Mouse (Mus musculus) stomach, embryonic 16.5 days (tissue): ENCODE results near the gene Ogdh. TPM values are rescaled to one million over a fixed set of nuclear protein-coding genes. Genes with fewer than 3 reads are reported as not detected.

Experiments used
- ATAC-seq: fragments of 200-750 bp; cut with Nextera tagmentation; 2 replicates; pipeline ENCODE4 v1.8.0; 2017; ENCODE audit warnings: moderate number of reproducible peaks, moderate TSS enrichment; ENCODE audit not compliant: insufficient read depth, low FRiP score
- H3K27ac ChIP-seq: fragments of 300-500 bp; sonication (generic); 2 replicates; pipeline ENCODE4 v1.5.1; 2014; ENCODE audit warnings: low read length
- H3K27me3 ChIP-seq: fragments of 300-500 bp; sonication (generic); 2 replicates; pipeline ENCODE4 v1.6.1; 2014; ENCODE audit warnings: low read length, control low read depth, mixed read lengths; ENCODE audit not compliant: control insufficient read depth, insufficient read depth
- H3K36me3 ChIP-seq: fragments of 300-500 bp; sonication (generic); 2 replicates; pipeline ENCODE4 v1.6.1; 2014; ENCODE audit warnings: low read length; ENCODE audit not compliant: control insufficient read depth, insufficient read depth
- H3K4me1 ChIP-seq: fragments of 300-500 bp; sonication (generic); 2 replicates; pipeline ENCODE4 v1.6.1; 2014; ENCODE audit warnings: low read length, control low read depth, mixed read lengths; ENCODE audit not compliant: control insufficient read depth, insufficient read depth
- H3K4me2 ChIP-seq: fragments of 300-500 bp; sonication (generic); 2 replicates; pipeline ENCODE4 v1.6.1; 2014; ENCODE audit warnings: low read depth, low read length, mixed read lengths
- H3K4me3 ChIP-seq: fragments of 300-500 bp; sonication (generic); replicated peaks from 2 replicates; pipeline ENCODE4 v1.5.1; 2014; ENCODE audit warnings: mild to moderate bottlenecking, low read length
- H3K9ac ChIP-seq: fragments of 300-500 bp; sonication (generic); 2 replicates; pipeline ENCODE4 v1.6.1; 2014; ENCODE audit warnings: low read length
- H3K9me3 ChIP-seq: fragments of 300-500 bp; sonication (generic); replicated peaks from 2 replicates; pipeline ENCODE4 v1.6.1; 2016; ENCODE audit warnings: low read length, control low read depth; ENCODE audit not compliant: control insufficient read depth
- WGBS: fragments of 180-500 bp; shearing (Covaris S2); extraction: QIAGEN DNeasy Blood & Tissue Kit; methylation state at CpG from one replicate; pipeline ENCODE4 v1.1.7; 2014; 5-methylcytosine and 5-hydroxymethylcytosine counted together
- polyA plus RNA-seq: library from polyadenylated mRNA; unstranded; fragments of >200 nt; fragmentation: Nextera tagmentation; extraction: Ambion mirVana; gene quantifications from 2 replicates; pipeline ENCODE4 v1.2.1, GENCODE M21; 2015

Ogdh gene
- polyA plus RNA-seq, 1 experiment from 2014 or later, result 134 TPM

DNA sequence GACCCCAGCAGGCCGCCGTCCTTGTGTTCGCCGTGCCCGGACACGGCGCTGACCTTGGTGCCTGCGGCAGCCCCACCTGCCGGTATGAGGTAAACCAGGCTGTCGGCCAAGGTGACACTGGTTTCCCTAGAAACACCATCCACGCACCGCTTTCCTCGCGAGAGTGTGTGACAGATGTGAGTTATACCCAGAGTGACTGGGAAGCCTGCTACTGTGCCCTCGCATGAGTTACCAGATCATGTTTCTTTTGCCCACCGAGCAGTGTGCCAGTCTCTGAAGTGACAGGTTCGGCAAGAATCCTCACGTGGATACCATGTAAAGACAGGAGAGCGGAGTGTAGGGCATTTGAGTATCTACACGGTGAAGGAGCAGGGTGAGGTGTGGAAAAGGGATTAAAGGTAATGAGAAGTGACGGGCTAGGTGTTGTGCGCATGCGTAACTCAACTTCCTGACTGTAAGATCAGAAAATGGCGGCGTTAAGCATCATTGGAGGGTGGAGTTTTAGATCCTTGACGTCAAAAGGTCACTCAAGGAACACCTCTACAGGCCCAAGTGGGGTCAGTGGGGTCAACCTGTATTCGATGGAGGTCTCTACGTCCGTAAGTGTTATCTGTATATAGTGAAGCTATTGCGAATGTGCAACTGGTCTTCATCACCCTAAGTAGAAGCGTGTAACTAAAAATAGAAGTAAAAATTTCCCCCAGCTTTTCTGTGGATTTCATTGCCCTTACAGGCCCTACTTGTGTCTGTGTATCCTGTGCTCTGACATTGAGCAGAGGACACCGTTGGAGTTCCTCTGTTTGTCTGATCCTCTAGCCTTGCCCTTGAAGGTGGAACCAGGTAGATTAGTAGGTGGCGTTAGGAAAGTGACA, 919 bp downstream of the Ogdh start:
- peak; percentile 5; the same call in 1 of the 2 replicates for ATAC-seq
- 10% methylated on average over 33 of the region's 33 CpGs for WGBS
- Histone ChIP-seq H3K4me3 (peak overlapping the region; percentile 70), H3K27me3 (no peaks in the 10 kb centered on the region), H3K4me1 (peaks cover 6% of the 10 kb centered on the region), H3K4me2 (peak overlapping the region; percentile 79), H3K27ac (peak overlapping the region; percentile 92), H3K9me3 (no peaks in the 10 kb centered on the region), H3K9ac (peak overlapping the region; percentile 78), H3K36me3 (peaks cover 2% of the 10 kb centered on the region; the same call in 1 of the 2 replicates)

DNA sequence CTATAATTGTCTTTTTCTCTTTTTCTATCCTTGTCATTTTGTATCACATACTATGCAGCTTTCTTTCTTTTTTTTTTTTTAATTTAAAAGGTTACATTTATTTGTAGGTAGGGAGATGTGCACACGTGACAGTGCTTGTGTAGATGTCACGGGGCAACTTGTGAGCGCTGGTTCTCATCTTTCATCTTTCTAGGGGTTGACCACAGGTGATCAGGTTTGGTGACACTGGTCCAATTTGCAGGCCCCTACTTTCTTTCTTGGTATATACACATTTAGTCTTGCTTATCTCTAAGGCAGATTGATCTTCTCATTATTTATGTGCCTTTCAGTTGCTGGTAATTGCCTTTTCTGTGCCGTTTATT, 1.5 kb downstream of the Ogdh start:
- WGBS, result 85% methylated on average over 4 of the region's 4 CpGs
- no peak for ATAC-seq
- Histone ChIP-seq H3K4me3 (peak overlapping the region; percentile 70), H3K4me2 (peak overlapping the region; percentile 79), H3K27me3 (no peaks in the 10 kb centered on the region), H3K36me3 (peaks cover 8% of the 10 kb centered on the region; the same call in 1 of the 2 replicates), H3K9me3 (no peaks in the 10 kb centered on the region), H3K27ac (peak overlapping the region; percentile 92; the same call in 1 of the 2 replicates), H3K9ac (no peak overlapping the region), H3K4me1 (peaks cover 6% of the 10 kb centered on the region)

DNA sequence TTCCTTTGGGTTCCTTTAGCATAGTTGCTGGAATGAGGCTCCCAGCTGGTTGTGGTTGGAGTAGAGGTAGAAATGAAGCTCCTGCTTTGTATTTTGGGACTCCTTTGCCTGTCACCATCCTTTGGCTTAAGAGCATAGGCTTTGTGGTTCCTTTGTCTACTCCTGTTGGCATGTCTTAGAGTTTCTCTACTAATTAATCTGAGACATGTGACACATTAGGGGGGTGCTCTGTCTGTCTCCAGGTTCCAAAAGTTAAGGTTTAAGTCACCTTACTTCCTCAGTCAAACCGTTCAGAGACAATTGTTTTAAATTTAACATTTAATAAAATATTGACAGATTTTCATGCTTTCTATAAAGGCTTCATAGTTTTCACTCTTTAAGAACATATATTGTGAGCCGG, 2.2 kb downstream of the Ogdh start:
- Histone ChIP-seq H3K27me3 (no peaks in the 10 kb centered on the region), H3K27ac (no peak overlapping the region)
- no peak for ATAC-seq

DNA sequence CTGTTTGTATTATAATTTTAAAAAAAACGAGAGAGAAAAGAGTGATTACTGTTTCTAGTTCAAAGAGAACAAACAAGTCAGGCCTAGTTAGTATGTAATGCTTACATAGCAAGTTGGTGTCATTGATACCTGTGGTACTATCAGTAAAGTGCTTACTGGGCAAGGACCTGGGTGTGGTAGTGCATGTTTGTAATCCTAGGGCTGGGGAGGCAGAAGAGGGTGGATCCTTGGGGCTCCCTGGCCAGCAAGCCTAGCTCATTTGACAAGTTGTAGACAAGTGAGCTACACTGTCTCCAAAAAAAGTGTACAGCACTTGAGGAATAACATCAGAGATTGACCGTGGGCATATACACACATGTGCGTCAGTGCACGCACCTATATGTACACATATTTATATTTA, 3.2 kb downstream of the Ogdh start:
- H3K27ac ChIP-seq, result no peak overlapping the region
- 86% methylated on average over 4 of the region's 4 CpGs for WGBS
- peaks cover 10% of the 10 kb centered on the region for H3K4me1 ChIP-seq
- no peak overlapping the region for H3K4me2 ChIP-seq
- H3K9ac ChIP-seq, result no peak overlapping the region
- ATAC-seq, result no peak
- no peak overlapping the region for H3K4me3 ChIP-seq
- no peaks in the 10 kb centered on the region for H3K9me3 ChIP-seq
- no peaks in the 10 kb centered on the region for H3K27me3 ChIP-seq
- H3K36me3 ChIP-seq, result peaks cover 17% of the 10 kb centered on the region; the same call in 1 of the 2 replicates

More for the DNA sequence above, 2.2 kb downstream of the Ogdh start:
- Histone ChIP-seq H3K9ac (no peak overlapping the region), H3K9me3 (no peaks in the 10 kb centered on the region), H3K4me3 (no peak overlapping the region), H3K4me2 (no peak overlapping the region), H3K4me1 (peaks cover 6% of the 10 kb centered on the region), H3K36me3 (peaks cover 11% of the 10 kb centered on the region; the same call in 1 of the 2 replicates)
- WGBS, result 96% methylated on average over 2 of the region's 2 CpGs

DNA sequence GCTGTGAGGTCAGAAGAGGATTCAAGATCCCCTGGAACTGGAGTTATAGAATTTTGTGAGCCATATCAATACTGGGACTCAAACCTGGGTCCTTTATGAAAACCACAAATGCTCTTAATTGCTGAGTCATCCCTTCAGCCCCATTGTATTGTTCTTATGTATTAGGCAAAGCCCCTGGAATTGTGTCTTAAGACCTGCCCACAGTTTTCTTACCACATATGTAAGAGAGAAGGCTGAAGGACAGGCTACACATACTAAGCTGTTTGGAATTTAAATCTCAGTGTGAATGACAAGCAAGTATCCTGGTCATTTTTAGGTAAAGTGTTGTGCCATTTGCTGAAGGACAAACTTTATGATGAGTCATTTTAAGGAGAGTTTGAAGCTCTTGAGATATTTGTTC, 4.6 kb downstream of the Ogdh start:
- no peaks in the 10 kb centered on the region for H3K9me3 ChIP-seq
- H3K4me3 ChIP-seq, result no peak overlapping the region
- no peak overlapping the region for H3K27ac ChIP-seq
- H3K9ac ChIP-seq, result no peak overlapping the region
- no peak overlapping the region for H3K4me2 ChIP-seq
- peaks cover 10% of the 10 kb centered on the region for H3K4me1 ChIP-seq
- no peak for ATAC-seq
- peaks cover 17% of the 10 kb centered on the region; the same call in 1 of the 2 replicates for H3K36me3 ChIP-seq
- H3K27me3 ChIP-seq, result no peaks in the 10 kb centered on the region

DNA sequence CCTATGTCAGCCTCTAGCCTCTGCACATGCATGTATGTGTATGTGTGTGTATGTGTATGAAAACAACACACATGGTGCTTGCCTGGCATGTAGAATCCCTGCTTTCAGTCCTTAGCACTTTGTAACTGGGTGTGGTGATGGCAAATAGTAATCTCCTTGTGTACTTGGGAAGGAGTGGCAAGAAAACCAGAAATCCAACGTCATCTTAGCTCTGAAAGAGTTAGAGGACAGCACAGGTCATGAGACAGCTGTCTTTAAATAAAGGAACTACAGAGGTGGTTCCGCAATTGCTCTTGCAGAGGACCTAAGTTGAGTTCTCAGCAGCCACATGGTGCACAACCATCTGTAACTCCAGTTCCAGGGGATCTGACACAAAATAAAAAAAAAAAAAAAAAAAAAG, 8.0 kb downstream of the Ogdh start:
- Histone ChIP-seq H3K27ac (peak overlapping the region; percentile 26; the same call in 1 of the 2 replicates), H3K4me1 (0 out of 2 replicates have a peak, but pooled peaks cover 3% of the 10 kb centered on the region), H3K4me2 (no peak overlapping the region), H3K36me3 (peaks cover 17% of the 10 kb centered on the region), H3K9ac (no peak overlapping the region), H3K4me3 (no peak overlapping the region), H3K27me3 (no peaks in the 10 kb centered on the region), H3K9me3 (no peaks in the 10 kb centered on the region)
- WGBS, result 63% methylated on average over 2 of the region's 2 CpGs
- peak; percentile 33; the same call in 1 of the 2 replicates for ATAC-seq

DNA sequence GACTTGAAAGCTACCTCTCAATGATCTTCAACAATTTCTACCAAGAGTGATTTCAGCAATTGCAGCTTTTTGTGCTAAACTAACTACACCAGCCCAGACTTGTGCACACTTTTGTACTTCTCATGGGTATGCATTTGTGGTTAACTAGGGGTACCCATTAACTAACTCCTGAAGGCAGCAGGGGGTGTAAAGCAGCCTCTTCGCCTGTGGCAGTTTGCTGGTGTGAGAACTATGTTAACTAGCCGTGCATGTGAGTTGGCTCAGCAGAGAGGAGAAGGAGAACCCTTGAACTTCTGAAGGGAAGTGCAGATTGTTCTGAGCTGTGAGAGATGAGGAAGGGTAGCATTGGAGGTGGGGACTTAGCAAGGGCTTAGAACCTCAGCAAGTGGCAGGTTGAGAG, 11.4 kb downstream of the Ogdh start:
- no peak for ATAC-seq

DNA sequence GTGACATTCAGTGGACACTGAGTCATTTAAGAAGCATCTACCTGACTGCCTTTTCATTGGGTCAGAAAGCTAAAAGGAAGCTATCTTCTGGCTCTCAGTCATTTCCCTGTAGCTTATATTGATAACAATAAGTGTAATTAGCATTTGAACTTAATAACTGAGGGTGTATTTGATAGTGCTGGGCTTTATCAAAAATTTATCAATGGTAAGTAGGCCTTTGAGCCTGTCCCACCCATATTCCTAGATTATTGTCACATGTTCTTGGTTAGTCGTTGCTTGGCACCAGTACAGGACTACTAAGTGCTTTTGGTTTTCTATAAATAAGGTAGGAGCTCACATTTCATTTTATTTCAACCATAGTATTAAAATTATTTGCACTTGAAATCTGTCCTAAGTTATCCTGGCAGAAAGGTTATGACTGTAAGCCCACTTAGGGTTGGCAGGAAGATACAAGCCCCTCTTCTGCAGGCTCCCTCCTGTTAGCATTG, 14.6 kb downstream of the Ogdh start:
- Histone ChIP-seq H3K9ac (no peak overlapping the region), H3K4me1 (no peaks in the 10 kb centered on the region), H3K27me3 (no peaks in the 10 kb centered on the region), H3K36me3 (peaks cover 5% of the 10 kb centered on the region; the same call in 1 of the 2 replicates), H3K9me3 (no peaks in the 10 kb centered on the region), H3K4me2 (no peak overlapping the region), H3K27ac (no peak overlapping the region), H3K4me3 (no peak overlapping the region)
- WGBS, result 62% methylated on average over 1 of the region's 1 CpGs
- ATAC-seq, result no peak; the same call in 1 of the 2 replicates

More for the DNA sequence above, 11.4 kb downstream of the Ogdh start:
- H3K27me3 ChIP-seq, result no peaks in the 10 kb centered on the region
- H3K4me3 ChIP-seq, result no peak overlapping the region
- H3K4me1 ChIP-seq, result 0 out of 2 replicates have a peak, but pooled peaks cover 3% of the 10 kb centered on the region
- peaks cover 16% of the 10 kb centered on the region for H3K36me3 ChIP-seq
- no peak overlapping the region for H3K4me2 ChIP-seq
- 94% methylated on average over 2 of the region's 2 CpGs for WGBS
- H3K9me3 ChIP-seq, result no peaks in the 10 kb centered on the region
- no peak overlapping the region for H3K27ac ChIP-seq
- H3K9ac ChIP-seq, result no peak overlapping the region

DNA sequence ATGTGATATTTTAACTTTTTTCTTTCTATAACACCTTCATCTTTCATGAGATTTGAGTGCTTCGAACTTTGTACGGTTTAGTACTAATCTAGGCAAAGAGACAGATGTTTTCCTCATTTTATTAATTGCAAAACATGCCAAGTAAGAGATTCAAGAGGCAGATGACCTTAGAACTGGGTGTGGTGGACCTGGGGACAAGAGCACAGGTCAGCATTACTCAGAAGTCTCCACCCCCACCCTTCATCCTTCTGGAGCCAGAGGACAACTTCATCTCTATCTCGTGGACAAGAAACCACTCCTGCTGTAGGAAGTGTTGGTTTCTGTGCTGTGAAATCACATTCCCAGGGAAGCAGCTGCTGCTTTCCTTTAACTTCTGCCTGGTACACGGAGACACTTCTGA, 16.7 kb downstream of the Ogdh start:
- 0 out of 2 replicates have a peak, but pooled peaks cover 5% of the 10 kb centered on the region for H3K36me3 ChIP-seq
- H3K4me2 ChIP-seq, result no peak overlapping the region
- no peak overlapping the region for H3K9ac ChIP-seq
- WGBS, result 83% methylated on average over 4 of the region's 4 CpGs
- H3K4me1 ChIP-seq, result no peaks in the 10 kb centered on the region
- H3K9me3 ChIP-seq, result no peaks in the 10 kb centered on the region
- no peak overlapping the region for H3K4me3 ChIP-seq
- ATAC-seq, result no peak
- no peaks in the 10 kb centered on the region for H3K27me3 ChIP-seq
- H3K27ac ChIP-seq, result no peak overlapping the region
